Mouse (Mus musculus): ENCODE data around the gene Kcnj15.

Gene Kcnj15

DNA sequence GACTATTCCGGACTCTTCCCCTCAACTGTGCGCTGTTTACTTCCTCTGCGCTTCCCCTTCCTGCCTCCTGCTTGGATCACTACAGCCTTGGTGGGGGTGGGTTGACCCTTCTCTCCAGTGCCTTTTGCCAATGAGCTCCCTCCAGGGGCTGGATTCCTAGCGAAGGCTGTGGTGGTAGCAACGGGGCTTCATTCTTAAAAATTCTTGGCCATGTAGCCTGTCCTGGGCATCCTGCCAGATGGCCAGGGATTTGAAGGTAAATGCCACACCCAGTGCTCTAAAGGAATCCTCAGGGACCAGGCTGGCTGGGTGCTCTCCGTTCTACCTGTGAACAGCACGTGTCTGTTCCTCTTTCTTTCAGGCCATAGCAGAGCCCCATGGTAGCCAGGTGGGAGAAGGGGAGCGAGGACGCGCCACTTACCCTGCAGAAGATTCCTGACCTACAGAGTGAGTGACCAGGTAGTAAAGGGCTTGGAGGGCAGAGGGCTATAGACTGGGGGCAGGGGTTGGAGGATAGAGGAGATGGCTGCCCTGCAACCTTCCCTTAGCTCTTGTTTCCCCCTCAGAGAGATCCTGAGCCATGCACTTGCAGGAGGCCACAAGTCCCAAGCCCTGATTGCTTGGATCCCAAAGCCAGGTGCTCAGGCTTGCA is 34.2 kb downstream of the Kcnj15 start:
- in situ Hi-C loops (cut with MboI, MseI) = no loop called here

DNA sequence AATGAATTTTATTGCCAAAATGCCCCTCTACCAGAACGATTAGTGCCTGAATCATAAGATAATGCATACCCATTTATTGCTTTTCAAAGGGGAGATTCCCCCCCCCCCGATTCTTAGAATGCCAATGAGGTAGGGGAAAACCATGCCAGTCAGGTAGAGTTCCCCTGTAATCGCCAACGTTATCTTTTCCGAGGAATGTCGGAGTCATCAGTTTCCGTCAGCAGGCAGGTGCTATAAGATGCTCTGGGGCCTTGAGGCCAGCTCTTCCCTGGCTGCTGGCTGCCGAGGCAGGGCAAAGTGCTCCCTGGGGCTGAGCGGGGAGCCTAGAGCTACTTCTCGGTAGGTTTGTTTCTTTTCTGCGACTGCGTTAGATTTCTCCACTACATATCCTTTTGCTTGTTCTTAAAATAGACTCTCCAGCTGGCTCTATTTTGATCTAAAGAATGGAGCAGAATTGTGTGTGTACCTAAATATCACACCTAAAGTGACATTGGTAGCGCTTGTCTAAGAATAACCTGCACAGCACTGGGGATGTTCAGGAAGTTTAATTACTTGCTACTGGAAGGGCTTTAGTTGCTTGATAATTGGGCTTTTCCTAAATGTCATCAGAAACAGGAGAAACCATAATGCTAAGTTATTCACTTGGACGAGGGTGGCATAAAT is 35.6 kb downstream of the Kcnj15 start:
- in situ Hi-C loops (cut with MboI, MseI) = no loop called here

GRCm38 (mm10) chr16:95297651-95298050 is 40.3 kb downstream of the Kcnj15 start:
- in situ Hi-C loops (cut with MboI, MseI) = no loop called here

DNA sequence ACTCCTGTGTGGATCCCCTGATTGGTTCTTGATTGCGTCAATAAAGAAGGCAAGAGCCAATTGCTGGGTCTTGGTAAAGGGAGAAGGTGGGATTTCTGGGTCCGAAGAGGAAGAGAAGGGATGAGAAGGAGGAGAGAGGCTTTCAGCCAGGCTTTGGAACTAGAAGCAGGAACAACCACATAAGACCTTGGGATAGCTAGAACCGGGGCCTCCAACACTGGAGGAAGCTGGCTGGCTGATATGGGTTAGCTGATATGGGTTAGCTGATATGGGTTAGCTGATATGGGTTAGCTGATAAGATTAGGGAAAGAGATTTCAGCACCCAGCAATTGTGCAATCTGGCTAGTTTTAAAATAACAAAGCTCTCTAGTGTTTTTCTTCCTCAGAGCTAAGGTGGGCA is 44.3 kb downstream of the Kcnj15 start:
- in situ Hi-C loops (cut with MboI, MseI) = no loop called here

GRCm38 (mm10) chr16:95303676-95304075 is 46.3 kb downstream of the Kcnj15 start:
- in situ Hi-C loops (cut with MboI, MseI) = no loop called here

DNA sequence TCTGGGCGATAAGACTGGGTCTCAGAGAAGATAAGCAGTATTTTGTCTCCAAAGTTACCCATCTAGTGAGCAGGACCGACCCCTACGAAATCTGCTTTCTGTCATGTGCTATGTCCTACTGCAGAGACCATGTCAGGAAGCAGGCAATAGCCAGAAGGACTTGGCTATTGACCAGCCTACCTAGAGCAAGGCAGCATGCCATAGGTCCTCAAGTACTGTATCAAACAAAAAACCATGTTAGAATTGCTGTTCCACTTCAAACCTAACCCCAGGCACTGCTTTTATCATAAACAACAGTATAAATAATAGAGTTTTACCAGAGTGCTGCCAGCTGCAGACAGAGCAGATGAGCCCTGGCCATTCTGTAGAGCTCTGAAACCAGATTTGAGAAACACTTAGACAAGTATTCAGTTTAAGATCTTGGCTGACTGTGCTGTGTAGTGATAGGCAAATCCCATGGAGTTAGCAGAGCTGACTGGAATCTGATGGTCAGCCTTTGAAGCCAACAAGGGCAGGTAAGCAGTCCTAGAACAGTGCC is 50.5 kb downstream of the Kcnj15 start:
- in situ Hi-C loops (cut with MboI, MseI) = no loop called here

DNA sequence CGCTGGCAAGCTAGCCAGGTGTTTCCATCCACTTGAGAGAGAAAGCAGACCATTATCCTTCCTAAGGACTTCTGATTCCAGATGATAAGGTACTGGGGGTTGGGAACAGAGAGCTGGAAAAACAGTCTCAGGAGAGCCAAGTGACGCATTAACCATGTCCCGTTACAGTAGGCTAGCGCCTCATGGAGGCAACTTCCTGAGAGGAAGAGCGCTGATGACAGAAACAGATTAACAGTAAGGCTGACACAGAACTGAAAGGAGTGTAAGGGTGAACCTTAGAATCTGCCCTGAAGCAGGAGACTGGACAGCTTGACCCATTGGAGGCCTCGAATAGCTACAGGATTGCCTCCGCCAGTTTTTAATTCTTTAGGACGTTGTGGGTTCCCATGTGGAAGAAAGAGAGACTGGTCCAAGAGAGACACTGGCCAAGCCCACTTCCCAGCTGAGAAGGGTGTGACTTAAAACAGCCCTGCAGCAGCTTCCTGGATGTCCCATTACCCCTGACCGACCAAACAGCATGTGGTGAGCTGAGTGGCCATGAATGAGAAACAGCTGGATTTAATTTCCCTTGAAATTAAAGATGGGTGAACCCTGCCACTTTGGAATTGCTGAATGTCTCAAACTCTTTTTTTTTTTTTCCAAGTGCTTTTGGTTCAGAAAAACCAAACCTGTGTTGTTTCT is 64.7 kb downstream of the Kcnj15 start:
- in situ Hi-C loops (cut with MboI, MseI) = no loop called here

DNA sequence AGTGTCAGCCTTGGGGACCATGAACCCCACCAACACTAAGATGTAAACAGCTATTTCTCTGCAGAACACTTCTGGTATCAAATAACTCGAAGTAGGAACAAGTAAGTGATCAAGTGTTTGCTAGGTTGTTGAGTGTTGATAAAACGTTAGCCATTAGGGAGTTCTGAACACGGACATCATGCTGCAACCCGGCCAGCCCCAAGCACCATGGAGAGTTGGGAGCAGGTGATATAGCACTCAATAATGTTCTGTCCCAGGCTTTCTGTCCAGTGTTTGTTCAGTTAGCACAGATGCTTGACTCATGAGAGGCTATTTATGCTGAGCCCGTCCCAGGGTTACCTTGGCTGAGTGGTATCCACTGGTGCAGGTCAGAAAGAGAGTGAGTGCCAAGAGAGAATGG is 74.8 kb downstream of the Kcnj15 start:
- in situ Hi-C loops (cut with MboI, MseI) = loop anchor here (5.0 kb wide), 1 partner anchor 125 kb away; no protein-coding TSS in a partner anchor

DNA sequence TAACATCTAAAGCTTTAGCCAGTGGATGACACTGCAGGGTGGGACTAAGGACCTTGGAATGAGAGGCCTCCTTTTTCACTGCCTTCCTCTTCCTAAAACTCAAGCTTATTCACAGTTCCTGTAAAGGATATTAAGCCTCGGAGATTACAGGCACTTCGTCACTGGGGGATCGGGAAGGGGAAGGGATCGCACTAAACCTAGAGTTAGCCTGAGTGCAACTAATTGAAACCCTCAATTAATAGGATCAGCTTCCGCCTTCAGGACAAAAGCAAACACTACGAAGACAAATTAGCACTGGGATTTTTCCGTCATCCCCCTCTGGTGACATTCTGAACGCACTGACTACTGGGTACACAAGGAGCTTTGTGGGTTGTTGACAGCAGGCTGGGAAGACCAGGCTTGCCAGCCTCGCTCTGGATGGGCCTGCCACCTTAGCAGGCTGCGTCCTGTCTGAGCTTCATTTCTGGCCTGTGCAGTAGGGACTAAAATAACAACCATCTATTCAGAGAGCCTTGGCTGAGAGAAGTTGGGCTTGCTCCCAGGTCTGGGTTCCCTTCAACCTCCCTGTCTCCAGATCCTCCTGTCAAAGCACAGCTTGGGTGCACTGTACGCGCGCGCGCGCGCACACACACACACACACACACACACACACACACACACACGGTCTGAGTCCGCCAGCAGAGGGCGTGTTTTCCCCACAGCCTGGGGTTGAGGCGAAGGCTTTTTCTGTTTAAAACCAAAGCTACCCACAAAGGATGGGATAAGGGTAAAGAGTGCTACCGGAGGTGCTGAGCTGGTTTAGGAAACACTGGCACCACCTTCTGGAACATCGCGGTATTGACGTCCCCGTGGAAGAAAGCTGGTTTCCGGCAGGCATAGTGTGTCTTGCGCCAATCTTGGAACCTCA is 83.8 kb downstream of the Kcnj15 start:
- in situ Hi-C loops (cut with MboI, MseI) = no loop called here

- in situ Hi-C loops (cut with MboI, MseI) = no loop called here
Measured at GRCm38 (mm10) chr16:95342030-95342429, 84.7 kb downstream of the Kcnj15 start.

DNA sequence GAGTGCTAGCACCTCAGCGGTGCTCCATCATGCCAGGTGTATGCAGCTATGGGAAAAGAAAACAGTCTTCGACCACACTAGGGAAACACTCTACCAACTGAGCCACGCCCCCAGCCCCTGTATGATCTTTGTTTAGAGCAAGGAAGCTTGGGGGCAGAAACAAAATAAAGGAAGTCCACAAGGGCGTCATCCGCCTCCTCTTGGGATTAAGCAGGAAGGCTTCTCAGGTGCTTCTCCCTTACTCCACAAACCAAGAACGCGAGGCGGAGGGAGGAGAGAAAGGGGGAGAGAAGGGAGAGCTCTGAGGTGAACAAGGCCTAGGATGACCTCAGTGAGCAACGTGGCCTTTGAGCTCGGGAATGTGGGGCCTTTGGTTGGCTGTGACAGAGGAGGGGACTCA is 87.6 kb downstream of the Kcnj15 start:
- in situ Hi-C loops (cut with MboI, MseI) = no loop called here

DNA sequence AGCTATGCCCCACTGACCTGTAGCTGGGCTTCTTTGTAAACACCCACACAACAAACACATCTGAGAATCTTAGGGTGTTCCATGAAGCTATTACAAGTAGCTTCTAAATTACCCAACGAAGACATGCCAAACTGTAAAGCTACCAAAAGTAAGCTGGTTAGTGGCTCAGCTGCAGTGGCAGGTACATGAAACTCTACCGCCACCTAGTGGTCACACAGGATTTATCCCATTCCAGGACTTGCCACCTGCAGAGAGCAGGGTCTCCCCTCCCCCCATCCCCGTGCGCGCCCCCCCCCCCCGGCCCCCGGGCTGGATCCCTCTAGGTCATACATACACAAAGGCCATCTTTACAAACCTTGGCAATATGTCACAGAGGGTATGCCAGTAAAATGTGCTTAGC is 88.5 kb downstream of the Kcnj15 start:
- in situ Hi-C loops (cut with MboI, MseI) = no loop called here

DNA sequence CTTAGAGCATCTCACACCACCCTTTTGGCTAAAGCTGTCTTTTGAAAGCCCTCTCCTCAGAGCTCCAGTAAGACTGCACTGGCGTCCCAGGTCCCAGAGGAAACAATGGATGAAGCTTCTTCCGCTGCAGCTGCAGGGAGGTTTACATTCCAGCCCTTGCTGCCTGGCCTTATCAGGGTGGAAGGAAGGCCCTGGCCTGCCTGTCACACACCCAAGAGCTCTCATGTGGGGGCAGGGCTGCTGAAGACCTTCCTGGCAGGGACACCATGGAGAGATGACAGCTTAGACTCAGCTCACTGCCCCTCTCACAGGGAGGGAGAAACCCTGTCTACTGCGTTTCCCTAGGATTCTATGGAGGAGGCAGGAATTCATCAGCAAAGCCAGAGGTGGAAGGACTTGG is 89.8 kb downstream of the Kcnj15 start:
- in situ Hi-C loops (cut with MboI, MseI) = no loop called here

DNA sequence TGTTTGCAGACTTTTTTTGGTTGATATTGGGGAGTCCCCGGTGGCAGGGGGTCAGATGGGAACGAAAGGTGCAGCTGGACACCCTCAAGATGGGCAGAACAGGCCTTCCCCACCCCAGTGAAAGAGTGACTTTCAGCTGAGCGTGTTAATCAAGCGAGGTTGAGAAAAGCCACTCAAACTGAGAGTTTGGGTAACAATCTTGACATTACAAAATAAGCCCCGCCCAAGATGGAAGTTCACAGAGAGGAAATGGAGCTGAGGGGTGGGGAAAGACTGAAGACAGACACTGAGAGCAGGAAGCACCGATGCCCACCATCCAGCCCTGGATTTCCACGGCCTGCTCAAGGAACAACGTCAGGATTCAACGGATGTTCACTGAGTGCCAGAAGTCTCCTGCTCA is 91.2 kb downstream of the Kcnj15 start:
- in situ Hi-C loops (cut with MboI, MseI) = no loop called here

DNA sequence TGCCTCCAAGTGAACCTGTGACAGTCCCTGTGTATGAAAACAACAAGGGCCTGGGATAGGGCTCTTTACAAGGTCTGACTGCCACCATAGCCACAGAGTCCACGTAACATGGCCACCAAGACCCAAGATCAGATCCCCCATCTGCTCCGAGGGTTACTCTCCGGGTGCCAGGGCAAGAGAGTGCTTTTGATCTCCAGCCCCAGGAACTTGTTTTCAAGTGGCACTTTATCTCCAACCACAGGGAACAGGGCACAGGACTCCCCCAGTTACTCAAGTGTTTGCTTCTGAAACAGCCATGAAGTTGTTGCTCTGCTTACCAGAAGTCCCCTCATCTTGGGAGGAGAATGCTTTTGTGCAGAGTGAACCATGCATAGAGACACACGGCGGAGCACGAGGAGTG is 92.0 kb downstream of the Kcnj15 start:
- in situ Hi-C loops (cut with MboI, MseI) = no loop called here

- in situ Hi-C loops (cut with MboI, MseI) = no loop called here
Measured at GRCm38 (mm10) chr16:95349745-95350144, 92.4 kb downstream of the Kcnj15 start.
